Mouse (Mus musculus) C2C12 (cell line): ENCODE results near the gene Rps21.

Experiments
- CTCF ChIP-seq: IDR thresholded peaks from one replicate; pipeline ENCODE4 v1.5.1; 2011; ENCODE audit not compliant: control insufficient read depth, insufficient read depth, insufficient read length
- MYOD1 ChIP-seq: IDR thresholded peaks from one replicate; pipeline ENCODE4 v1.6.1; 2011; ENCODE audit warnings: low read depth; ENCODE audit not compliant: control insufficient read depth, insufficient read length

GRCm38 (mm10) chr2:180273394-180274244 lies 16.4 kb downstream of the Rps21 start, which contains the start of gene Cables2:
- no peak for TF ChIP-seq MYOD1
- no peak for TF ChIP-seq CTCF
